Mouse (Mus musculus) skeletal muscle tissue, adult 2 months (tissue): ENCODE data around the gene Stom.

Experiments used
- DNase-seq: peaks from one replicate; pipeline ENCODE4 v3.0.0-alpha.2; 2012; ENCODE audit warnings: low read depth, low spot score

Stom gene

DNA sequence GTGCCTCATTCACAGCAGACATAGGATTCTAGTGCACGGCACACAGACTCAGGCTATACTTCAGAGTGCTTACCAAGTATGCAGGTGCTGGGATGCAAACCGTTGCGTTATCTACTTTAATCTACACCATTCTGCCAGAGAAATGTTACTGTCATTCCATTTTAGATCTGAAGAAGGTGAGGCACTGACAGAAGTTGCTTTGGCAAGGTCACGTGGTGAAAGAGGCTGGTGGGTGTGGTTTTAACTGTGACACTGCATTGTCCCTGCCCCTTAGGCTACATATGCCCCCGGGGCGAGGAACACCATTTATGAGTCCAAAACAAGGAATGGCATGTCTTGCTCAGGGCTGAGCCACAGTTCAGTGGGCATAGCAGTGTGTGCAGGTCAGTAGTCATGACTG, 63.9 kb downstream of the Stom start:
- no peak for DNase-seq

- DNase-seq, result peak; percentile 81
Measured at GRCm38 (mm10) chr2:35271817-35272216, 65.0 kb downstream of the Stom start.

- DNase-seq, result peak; percentile 74
Measured at GRCm38 (mm10) chr2:35270531-35270984, 66.2 kb downstream of the Stom start.

- DNase-seq, result peak; percentile 75
Measured at GRCm38 (mm10) chr2:35269716-35270260, 67.0 kb downstream of the Stom start.

- no peak for DNase-seq
Measured at GRCm38 (mm10) chr2:35269136-35269535, 67.6 kb downstream of the Stom start.

- no peak for DNase-seq
Measured at GRCm38 (mm10) chr2:35267876-35268566, 68.8 kb downstream of the Stom start.

DNA sequence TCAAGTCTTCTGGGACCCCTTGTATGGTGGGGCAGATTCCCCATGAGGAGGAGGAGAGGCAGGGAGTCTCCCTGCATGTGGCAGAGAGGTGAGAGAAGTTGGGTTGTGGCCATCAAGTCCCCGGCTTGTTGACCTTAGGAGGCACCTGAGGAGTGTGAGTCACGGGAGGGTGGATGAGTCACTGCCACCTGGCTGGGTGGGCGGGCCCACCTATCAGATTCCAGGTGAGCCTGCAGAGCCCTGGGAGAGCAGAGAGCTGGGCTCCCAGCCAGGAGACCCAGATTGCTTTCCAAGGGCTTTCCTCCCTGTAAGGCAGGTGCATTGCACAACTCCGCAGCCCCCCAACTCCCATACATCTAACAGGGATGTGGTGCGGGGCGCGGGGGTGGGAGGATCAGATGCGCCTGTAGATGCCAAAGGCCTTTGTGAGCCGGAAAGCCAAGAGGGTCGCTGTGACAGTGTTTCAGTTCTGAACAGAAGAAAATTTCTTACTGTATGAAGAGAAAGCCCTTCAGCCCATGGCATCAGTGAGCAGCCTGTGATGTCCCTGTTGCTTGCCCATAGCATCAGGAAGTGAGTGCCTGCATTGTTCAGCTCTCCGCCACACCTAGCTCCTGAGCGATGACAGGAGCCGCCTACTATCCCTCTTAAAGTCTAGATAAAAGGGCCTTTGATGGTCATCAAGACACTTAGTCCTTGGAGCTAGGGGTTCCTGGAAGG, 69.5 kb downstream of the Stom start:
- no peak for DNase-seq

DNA sequence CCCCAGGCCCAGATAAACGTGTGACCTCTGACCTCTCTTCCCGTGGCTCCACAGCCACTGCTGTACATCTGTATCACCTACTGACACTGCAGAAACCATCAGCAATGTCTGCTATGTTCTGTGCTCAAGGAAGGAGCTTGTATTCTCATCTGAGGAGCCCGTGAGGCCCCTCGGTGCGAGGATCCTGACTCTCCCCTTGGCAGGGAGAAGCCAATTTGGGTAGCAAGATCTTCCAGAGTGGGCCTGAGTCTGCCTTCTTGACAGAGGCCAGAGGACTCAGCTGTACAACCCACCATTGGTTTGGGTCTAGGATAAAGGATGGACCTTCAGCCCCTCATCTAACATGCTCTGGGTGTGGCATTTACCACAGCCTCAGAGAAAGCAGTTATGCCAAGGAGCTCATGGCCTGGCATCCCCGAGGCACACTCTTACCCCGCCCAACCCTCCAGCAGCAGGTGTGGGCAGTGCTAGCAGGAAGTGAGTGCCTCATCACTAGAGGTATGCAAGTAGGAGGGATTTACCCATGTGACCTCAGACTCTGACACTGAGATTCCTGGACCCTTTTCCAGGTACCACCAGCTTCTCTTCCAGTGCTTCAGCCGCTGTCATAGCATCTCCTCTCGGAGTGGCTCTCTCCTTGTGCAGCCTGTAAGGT, 70.4 kb downstream of the Stom start:
- DNase-seq, result no peak

DNA sequence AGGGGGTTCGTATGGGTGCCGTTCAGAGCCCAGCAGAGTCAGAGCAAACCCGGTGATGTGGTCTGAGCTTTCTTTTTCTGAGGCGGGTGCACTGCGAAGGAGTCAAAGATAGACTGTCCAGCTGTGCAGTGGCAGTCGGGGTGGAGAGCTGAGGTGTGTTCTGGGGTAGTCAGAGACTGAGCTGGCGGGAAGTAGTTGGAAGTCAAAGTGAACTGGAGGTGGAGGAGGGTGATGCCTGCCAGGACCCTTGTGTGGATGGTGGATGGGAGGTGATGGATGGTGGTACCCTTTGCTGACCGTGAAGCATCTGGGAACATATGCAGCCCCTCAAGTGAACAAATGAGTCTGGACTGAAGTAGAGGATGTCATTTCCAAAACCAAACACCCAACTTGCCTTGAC, 71.0 kb downstream of the Stom start:
- DNase-seq, result no peak

DNA sequence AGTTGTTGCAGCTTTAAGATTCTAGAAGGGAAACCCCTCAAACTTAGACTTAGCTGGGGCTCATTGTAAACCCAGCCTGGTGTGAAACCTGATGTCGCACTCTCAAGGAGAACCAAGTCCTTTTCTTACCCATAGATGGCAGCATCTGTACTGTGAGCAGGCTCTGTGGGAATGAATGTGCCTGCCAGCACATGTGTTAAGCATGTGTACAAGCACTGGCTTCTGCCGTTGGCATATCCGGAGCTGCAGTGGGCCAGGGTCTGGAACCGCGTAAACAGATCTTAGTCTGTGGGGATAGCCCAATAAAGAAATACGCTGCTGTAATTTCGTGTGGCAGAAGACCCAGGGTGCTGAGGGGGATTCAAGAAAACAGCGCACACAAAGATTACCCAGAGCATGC, 71.5 kb downstream of the Stom start:
- DNase-seq, result peak; percentile 84

DNA sequence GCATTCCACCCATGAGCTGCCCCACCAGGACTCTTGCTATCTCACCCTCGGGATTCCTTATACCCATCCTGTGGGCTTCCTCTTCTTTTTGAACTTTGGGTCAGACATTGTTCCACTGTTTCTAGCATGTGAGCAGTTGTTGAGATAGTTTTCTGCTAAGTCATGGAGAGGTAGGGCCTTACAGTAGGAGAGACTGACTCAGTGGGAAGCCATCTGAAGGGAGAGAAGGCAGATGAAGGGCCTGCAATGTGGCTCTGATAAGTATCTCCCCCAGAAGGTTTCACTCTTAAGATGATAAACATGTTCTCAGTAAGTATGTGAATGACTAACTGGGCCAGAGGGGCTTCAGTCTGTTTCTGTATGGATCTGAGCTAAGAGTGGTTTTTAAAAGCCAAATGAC, 72.7 kb downstream of the Stom start:
- DNase-seq, result no peak
